Mouse (Mus musculus) cerebellum, adult 9-11 months (tissue): ENCODE measurements around the gene Clba1.
"Not testable (repeated sequence)": the region's sequence is repeated elsewhere in the genome, so short reads cannot be mapped to it uniquely, and the experiment has no call there.

Experiments used
- DNase-seq: peaks from one replicate; pipeline ENCODE4 v3.0.0; 2022

Gene Clba1

DNA sequence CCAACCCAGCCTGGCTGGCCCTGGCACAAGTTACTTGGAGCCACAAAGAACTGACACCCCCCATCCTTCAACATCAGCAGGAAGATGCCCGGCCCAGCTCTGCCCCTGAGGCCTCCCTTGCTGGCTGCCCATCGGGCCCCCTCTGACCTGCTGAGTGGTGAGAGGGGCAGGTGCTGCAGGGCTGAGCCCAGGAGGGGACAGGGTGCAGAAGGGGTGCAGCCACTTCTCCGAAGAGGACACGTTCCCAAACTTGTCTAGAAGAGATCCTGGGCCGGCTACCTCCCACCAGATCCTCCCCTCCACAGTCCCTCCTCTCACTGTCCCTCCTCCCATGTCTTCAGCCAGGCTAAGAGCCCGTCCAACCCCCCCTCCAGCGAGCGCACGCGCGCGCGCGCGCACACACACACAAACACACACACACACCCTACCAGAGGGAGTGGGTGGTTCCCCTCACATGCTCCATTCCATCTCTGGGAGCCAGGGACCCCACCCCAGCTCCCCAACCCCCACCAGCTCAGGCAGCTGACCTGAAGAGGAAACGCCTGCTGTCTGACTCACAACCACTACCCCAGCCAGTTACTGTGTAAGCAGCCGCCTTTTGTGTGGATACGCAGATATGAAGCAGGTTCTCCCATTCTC, 13.2 kb upstream of the Clba1 start:
- no peak for DNase-seq

DNA sequence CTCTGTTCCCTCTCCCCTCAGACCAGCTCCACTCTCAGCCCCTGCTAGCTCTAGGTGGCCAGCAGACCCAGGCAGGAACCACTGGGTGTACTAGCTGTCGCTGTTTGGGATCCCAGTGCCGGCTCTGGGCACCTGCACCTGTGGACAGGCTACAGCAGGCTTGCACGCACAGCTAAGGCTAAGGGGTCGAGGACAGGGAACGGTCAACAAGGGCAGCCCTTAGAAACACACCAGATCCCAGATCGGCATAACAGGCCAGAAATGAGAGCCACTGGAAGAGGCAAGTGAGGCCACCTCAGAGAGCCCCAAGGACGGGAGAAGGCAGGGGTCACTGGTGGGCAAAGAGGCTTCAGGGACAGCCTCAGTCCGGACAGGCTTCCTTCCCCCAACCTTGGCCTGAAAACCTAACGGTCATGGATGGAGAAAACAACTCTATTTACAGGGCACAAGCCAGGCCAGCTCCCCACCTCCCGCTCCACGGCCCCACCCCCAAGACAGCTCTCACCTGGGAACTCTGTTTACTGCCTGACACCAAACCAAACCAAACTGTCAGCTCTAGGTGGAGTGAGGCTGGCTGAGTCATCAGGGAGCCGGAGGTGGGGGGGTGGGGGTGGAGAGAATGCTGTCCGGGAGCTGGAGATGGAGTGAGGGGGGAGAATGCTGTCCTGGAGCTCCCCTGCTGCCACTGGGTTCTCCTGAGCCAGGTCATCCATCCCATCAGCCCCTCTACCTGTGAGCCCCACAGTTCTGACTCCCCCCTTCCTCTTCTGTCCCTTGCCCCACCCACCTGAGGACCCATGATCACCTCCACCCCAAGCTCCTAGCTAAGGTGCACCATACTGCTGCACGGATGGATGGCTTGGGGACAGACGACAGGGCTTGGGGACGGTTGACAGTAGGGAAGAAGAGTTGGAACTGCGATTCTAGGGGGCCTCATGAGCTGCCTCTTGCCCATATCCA, 11.9 kb upstream of the Clba1 start:
- no peak for DNase-seq

DNA sequence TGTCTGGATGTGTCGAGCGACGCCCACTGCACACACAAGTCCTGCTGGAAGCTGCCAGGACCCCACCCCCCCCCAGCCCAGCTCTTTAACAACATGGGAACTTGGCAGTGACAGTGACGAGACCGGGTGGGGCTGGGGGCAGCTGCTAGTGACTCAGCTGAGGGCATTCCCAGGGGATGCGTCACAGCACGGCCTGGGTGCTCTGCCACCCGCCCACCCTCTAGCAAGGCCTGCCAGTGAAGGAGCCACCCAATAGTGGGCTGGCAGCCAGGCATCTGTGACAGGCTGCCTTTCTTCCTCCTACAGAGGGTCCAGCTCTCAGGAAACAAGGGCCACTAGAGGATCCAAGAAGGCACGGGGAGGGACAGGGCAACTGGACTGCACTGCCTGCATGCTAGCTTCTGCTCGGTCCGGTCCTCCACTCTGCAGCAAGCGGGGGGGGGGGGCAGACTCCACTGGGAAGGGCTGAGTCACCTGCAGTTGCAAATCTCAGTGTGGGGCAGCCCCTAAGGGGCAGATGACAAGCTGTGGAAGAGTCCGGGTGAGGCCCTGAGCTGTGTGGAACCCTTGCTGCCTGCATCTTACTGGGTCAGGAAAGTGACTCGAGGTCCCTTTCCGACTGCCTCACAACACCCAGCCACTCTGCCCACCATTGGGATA, 10.9 kb upstream of the Clba1 start:
- no peak for DNase-seq

DNA sequence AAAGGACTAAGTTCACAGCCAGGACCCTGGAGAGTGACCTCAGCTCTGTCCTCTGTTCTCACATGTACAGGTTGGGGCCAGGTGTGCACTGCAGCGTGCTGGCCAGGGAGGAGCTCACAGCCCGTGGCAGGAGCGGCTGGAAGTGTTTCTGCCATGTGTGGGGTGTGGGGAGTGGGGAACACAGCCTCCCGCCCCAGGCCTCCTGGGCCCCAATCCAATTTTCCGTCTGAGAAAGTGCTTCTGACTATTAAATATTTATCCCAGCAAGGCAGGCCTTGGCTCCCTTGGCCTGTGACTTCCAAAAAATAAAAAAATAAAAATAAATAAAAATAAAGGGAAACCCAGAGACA, 10.4 kb upstream of the Clba1 start:
- DNase-seq, result no peak

DNA sequence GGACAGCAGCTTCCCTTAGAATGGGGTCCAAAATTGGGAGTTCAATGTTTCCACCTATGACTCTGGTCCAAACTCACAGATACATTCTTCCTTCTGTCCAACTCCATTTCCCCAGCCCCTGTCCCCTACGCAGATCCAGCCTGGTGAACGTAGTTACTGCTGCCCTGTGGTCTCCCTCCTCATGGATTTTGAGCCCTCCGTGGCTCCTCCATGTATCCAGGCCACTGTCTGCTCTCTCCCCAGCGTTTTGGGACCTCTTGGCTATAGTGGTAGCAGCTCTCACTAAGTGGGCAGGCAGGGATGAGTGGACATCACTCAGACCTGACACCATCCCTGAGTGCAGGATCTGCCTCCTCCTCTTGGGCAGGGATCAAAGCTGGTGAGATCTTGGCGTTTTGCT, 10.0 kb upstream of the Clba1 start:
- DNase-seq, result no peak

DNA sequence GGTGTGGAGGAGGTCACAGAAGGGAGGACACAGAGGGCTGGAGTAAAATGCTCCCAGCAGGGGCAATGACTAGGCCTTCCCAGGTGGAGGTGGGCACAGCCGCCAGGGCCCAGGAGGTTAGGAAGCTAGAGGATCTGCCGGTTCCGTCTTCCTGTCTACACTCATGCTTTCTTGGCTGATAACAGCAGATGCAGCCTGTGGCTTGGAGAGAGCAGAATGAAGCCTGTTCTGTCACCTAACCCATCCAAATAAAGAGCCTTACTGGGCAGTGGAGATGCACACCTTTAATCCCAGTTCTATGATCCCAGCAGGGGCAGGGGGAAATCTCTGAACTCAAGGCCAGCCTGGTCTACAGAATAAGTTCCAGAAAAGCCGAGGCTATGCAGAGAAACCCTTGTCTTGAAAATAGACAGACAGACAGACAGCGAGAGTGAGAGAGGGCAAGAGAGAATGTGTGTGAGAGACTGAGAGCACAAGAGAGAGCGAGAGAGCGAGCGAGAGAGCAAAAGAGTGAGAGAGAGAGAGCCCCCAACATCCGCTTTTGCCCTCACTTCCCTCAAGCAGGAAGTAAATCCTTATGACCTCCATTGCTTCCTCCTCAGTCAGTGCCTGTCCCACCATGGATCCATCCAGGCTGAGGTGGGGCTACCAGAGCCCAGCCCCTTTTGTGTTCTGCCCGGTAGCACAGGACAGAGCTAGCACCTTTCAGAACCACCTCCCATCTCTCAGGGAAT, 9.3 kb upstream of the Clba1 start:
- DNase-seq, result no peak

DNA sequence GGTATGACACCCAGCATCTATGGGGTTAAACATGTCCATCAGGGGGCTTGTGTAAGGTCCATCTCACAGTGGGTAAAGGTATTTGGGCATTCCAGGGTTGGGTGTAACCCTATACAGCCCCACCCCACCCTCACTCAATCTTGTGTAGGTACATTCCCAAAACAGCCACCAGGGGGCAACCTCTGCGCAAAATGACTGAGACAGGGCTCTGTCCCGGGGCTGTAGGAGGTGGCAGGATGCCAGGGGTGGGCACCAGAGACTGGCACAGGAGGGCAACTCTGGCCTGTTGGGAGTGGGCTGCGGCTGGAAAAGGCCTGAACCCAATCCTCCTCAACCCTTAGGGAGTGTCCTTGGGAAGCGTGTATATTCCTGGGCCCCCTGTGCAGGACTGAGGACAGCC, 8.3 kb upstream of the Clba1 start:
- peak; percentile 66 for DNase-seq

DNA sequence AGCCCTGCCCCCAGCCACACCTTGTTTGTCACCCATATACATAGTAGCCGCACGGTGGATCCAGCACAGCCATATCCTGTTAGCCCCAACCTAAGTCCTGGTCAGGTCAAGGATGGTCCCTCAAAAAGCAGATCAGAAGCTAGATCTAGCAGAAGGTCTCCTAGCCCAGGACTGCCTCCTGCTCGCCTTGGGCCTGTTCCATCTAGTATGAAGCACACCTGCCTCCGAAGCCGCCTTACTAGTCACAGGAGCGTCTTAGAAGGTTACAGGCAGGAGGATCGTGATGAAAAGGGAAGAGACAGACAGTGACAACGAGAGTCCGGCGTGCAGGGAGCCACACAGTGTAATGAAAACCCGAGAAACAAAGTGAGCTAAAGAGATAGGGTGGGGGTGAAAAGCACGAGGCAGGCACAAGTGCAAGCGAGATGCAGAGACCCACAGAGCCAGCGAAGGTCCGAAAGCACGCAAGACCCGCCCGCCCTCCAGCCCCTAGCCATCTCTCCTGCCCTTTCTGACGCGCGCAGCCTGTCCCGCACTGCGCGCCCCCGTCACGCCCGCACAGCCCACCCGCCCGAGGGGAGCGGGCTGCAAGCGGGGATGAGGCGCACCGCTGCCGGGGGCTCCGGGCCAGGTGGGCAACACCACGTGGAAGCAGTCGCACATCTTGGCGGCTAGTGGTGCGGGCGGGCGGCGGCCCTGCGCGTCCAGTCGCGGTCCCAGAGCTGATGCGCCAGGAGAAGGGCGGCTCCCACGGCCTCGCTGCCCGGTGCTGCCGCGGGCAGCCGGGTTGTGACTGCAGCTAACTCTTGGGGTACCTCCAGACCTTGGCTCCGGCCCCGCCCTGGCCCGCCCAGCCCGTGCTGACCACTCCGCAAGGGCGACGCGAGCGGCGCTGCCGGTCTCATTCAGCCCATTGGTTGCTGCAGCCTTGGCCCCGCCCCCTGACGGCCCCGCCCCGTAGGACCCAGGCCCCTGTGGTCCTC, 6.6 kb upstream of the Clba1 start, which contains the start of gene Ahnak2:
TSS of gene Ahnak2 (minus strand) at position 794 of the 983 bp plus-strand sequence.
- DNase-seq, result peak; percentile 44

DNA sequence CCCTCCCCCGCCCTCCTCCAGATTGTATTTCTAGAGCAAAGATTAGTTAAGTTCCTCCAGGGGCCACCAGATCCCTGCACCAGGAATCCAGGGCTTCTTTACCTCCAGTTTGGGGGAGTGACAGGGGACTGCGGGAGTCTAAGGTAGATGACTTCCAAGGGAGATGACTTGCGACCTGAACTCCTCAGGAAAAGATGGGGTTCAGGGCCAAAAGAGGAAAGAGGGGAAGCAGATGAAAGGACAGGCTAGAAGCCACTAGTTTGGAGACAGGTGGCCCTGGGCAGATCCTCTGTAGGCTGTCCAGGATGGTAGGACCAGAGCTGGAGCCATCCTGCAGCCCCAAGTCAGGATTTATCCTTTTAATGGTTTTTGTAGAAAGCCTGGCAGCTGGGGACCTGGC, 5.8 kb upstream of the Clba1 start:
- DNase-seq, result no peak

DNA sequence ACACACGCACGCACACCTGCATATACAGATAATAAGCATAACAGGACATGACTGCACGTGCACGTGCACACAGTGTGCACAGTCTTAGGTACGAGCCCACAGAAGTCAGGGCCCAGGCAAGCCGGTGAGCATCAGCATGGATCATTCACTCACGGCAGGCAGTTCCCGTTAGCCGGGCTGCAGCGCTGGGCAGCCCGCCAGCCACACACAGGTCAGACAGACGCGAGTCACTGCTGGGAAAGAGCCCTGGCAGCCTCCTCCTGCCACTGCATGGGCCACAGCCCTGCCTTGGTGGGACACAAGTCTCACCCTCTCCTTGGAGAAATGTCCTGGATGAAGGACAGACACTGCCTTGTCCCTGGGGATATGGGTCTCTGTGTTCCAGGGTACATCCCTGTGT, 4.7 kb upstream of the Clba1 start:
- no peak for DNase-seq

DNA sequence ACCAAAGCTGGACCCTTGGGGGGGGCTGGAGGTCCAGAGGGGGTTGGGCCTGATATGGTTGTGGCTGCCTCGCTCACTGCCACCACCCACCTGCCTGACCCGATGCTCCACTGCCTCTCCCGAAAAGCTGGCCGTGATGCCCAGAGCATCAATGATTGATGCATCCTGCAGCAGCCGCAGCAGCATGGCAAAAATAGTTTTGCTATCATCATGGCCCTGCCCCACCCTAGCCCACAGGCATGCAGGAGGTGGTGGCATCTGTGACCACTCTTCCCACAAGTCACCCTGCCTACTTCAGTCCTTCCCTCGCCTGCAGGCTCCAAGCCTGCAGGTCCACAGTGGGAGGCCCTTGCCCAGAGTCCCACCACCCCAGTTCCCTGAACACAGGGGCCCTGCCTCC, 2.7 kb upstream of the Clba1 start:
- no peak for DNase-seq

DNA sequence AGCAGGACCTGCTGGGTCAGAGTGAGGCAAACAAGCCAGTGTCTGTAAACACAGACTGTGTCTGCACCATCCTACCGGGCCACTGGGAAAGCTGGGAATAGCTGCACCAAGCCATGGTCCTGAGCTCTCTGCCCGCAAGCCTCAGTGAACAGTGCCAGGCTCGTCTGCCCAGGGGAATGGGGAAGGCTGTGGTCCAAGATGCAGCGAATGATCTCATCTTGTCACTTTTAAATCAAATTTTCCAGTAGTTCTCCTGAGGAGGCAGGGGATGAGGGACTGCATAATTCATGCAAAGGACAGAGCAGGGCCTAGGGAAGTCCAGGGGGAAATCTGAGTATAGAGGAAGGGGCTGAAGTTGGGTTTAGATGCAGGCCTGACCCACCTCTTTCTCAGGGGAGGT, 941 bp upstream of the Clba1 start:
- no peak for DNase-seq

DNA sequence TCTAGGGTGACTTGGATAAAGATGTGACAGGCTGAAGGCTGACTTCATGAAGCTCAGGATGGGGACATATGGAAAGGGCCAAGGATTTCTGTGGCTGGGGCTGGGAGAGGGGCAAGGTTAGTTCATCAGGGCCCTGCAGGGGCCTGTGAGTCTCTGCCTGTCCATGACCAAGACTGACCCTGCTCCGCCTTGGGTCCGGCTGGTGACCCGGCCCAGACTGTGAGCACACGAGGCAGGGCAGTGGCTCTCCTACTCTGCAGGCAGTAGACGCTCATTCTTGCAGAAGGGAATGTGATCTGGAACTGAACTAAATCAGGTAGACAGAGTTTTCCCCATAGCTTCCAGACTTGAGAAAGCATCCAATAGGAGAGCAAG, 538 bp upstream of the Clba1 start:
- DNase-seq, result no peak

DNA sequence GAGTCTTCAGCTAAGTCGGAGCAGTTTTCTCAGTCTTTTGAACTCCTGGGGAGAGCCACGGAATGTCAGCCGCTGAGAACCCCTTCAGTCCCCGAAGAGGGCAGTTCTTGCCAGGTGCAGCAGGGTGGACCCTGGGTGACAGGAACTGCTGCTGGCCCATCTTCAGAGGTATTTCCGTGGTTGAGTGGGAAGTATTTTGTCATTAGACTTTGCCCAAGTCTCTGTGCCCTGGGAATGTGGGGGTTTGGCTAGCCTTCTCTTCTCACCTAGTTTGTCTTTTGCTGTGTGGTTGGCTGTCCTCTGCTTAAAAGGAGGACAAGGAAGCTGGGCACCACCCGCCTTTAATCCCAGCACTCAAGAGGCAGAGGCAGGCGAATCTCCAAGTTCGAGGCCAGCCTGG, 904 bp downstream of the Clba1 start:
- no peak for DNase-seq

DNA sequence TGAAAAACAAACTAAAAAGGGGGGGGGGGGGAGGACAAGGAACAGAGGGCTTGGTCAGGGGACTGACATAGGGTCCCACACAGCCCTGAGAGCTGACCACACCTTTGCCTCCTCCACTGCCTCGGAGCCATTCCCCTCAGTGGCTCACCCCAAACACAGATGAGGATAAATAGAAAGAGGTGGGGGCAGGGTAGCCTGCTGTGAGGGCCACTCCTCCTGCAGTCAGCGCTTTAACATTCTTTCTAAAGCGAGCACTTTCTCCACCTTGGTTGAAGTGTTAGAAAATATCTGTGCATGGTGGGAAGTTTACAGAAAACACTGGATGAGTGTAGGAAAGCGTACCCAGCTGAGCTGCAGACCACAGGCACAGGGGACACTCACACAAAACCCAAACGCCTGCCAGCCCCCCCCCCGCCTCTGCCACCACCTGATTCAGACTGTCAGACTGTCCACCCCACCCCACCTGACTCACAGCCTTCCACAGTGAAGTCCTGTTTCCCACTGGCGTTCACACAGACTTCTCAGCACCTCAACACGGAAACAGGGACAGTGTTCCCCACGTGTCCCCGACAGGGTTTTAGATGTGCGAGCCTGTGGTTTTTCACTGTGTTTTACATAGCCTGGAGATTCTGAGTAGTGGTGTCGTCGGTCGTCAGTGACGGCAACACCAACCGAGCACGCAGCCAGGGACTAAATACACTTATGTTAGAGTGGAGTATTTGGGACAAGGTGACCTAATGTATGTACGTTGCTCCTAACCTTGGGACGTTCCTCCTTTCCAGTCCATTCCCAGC, 1.6 kb downstream of the Clba1 start:
- DNase-seq, result no peak

DNA sequence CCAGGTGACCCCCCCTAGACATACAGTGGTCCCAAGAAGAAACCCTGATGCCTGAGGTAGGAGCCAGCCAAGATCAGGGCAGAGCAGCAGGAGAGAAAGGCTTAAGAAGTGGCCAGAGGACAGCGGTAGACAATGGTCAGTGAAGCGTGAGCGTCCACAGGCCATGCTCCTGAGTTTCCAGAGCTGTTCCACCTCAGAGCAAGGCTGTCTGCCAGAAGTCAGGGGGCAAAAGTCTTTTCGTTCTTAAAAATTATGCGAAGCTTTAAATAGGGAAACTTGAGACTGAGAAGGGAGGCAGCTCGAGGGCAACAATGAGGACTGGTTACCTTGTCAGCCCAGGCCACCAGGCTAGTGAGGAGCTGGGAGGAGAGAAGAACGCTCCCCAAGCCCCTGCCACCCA, 4.6 kb downstream of the Clba1 start:
- no peak for DNase-seq

DNA sequence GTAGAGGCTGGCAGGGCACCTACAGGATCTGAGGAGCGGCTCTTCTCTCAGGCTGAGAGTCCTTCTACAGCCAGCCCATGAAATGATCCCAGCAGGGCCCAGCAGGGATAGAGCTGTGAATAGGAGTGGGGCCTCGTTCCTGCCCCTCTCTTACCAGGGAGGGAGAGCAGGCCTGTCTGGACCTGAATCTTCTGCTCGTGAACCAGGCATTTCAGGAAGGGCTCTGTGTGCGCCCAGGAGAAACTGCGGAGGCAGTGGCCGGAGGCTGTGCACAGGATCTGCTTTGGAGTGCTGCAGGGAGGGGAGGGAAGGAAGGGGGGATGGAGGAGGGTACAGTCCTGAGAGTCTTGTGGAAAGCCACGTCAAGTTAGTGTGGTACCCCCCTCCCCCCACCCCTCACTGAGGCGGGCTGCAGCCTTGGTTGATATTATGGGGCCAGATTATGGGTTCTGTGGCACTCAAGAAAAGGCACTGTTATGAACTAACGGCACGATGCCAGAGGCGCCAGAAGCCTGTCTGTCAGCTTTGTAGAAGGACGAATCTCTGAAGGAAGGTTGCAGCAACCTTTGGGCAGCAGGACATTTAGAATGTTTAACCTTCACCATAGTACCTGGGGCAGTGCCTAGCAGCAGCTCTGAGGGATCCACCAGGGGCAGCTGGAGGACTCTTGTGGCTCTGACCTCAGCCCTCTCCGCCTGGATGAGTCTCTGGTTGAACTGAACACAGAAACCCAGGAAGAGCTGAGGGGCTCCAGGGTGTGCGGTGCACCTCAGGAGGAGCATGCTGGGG, 6.1 kb downstream of the Clba1 start:
- no peak for DNase-seq

DNA sequence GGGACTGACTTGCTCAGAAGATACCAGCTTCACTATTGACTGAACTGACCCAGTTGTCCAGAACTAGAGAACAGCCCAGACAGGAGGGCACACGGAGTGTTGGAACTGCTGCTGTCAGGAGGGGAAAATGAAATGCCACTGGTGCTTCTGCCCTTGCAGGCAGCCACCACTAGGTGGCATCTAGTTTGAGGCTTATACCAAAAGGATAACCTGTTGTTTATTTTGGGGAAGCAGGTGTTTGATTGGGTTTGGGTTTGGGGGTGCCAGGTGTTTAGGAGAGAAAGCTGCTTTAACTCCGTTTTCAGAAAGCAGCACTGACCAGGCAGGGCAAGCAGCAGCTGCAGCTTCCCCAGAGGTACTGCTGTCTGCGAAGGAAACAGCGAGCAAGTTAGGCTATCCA, 7.6 kb downstream of the Clba1 start:
- no peak for DNase-seq

DNA sequence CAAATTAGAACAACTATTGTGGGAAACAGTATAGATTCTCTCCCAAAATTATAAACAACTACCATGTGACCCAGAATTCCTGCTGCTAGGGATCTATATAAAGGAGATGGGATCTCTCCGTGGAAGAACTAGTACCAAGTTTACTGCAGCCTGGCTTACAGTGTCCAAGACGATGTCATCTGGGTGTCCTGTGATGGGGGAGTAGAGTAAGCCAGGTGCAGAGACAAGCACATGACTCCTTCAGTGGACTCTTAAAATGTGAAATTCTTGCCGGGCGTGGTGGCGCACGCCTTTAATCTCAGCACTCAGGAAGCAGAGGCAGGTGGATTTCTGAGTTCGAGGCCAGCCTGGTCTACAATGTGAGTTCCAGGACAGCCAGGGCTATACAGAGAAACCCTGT, 8.1 kb downstream of the Clba1 start:
- not testable (repeated sequence) for DNase-seq

DNA sequence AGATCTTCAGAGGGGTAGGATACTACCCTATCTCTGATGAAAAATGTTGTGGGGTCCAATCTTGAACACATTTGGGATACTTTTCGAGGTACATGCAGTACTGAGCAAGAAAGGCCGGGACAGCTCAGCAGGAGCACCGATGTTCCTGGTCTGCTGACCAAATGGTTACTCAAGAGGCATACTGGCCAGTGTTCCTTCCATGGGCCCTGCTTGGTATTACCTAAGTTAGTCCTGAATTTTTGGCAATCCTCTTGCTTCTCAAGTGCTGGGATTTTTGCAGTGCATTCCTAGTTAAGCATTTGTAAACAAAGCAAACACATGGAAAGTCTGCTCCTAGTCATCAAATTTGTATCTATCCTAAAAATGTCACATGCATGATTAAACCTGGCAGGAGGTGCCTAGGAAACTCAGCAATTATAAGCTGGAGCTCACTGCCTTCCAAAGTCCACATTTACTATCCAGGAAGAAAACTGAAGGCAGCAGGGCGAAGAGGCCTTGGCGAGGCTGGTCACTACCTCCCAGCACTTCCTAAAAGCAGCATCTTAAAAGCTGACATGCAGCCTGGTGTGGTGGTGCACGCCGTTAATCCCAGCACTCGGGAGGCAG, 10.4 kb downstream of the Clba1 start:
- no peak for DNase-seq
